Mouse (Mus musculus) thymus, postnatal 36 days (tissue): ENCODE data around the gene Cbx4.

Experiments
- DNase-seq, 2 experiments: peaks; one replicate each; pipeline ENCODE4 v3.0.0; 2022; ENCODE audit warnings: mixed read lengths in 2 of 2

Cbx4 gene

DNA sequence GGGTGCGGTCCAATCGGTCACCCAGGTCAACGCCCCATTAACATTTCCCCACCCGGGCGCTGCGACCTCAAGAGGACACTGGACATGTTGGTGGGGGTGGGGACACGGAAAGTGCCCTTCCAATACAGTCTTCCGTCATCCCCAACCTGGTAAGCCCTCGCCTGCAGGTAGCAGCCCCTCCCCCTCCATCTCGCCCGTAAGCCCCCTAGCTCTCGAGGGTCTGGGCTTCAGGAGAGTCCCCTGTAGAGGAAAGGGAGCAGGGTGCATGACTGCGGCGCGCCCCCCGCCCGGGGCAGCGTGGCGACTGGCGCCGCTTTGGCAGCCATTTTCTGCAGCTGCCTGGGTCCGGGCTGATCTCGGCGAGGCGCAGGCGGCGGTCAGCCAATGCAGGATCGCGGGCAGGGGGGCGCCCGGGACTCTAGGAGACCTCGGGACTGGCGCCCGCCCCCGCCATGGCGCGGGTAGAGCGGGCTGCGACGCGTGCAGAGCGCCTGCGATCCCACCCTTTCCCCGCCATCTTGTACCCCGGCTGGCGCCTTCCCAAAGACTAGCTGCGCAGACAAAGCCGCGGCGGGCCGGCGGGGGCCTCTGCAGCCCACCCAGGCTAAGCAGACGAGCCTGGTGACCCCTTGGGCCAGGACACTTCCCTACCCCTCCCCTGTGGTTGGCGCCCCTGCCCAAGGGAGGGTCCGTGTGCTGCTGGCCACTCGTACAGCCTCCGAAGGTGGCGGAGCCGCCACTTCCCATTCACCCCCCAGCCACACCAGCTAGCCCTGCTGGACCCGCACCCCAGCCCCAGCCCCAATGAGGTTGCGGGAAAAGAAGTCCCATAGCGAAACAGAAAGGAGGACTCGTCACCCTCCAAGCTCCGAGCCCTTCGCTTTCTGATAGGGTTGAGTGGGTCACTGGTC, 29.5 kb downstream of the Cbx4 start:
- peak; percentile 59 to 62 for DNase-seq

DNA sequence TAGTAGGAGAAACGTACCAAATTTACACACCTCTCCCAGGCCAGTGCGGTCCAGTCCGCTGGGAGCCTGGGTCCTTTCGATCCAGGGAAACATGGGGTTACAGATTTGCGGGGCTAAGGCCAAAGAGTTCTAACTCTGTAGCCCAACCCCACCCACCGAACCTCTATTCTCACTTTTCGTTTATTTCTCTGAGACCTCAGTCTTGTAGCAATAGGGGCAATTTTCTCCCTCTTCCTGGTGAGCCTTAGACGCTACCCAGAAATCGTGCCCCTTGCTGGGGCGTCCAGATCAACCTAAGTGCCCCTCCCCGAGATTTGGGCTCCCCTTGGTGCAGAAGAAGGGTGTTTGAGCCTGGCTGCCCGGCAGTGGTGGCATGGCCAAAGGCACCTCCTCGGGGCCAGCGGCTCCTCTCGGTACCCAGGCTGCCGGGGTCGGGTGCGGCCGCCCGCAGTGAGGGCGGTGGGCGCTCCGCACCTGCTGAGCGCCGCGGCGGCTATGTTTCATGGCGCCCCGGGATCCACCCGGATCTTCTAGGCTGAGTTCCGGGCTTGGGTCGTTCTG, 30.4 kb downstream of the Cbx4 start:
- peak; percentile 38 to 43 for DNase-seq

DNA sequence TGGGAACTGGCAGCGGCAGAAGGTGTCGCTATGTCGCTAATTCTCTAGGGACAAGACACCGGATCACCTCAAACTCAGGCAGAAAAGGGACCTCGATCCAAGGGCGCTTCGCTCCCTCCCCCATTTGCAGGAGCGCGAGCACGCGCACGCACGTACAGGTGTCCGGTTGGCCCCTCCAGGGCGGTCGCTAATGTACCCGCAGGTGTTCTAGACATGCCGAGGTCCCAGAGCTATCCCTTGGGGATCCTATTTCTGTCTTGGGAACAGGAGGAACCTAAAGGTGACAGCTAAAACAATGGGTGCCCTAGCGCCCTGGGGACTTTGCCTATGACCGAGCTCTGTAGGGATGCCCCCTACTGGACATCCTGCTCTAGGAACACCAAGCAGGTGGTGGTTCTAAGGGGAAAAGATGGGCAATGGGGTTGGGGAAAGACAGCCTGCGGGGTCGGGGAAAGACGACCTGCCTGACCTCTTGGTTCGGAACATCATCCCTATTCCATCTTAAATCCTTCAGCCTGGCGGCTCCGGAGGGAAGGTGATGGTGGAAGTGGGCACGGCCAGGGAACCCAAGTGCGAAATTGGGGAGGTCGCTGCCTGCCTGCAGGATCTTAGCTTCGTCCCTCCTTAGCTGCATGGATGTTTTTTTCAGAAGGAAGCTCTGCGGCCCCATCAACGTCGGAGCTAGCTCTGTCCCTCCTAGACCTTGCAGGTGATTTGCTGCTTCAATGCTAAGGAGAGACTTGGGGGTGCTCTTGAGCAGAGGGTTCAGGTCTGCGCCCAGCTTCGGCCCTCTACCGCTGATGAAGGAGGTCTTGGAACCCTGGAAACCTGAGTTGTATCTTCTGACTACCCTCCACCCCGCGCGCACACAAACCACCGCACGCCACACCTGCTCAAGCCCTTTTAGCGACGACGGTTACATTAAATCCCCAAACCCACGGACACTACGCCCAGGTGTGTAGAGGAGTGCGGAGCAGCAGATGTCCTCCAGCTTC, 31.4 kb downstream of the Cbx4 start:
- peak; percentile 50 to 59 for DNase-seq

DNA sequence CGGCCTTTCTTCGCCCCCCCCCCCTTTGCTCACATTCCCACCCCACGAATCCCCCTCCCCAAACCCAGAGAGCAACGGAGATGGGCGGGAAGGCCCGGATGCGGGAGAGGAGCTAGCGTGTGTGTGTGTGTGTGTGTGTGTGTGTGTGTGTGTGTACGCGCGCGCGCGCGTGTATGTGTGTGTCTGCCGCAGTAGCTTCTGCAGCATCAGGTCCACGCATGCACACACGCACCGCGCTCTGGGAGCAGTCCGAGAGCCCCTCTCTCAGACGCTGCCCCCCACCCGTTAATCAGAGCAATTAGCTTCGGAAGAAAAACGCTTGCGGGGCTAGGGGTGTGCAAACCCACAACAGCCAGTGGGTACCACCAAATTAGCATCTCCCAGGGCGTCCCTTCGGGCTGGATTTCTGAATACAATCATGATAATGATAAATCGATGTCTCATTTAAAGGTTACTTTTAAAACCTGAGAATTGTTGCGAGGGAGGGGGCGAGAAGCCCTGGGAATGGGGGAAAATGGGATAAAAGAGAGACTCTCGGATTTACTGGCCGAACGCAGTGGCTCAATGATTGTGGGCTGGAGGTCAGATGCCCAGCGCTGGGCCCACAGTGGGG, 32.2 kb downstream of the Cbx4 start:
- no peak for DNase-seq

GRCm38 (mm10) chr11:119053257-119053670, 32.8 kb downstream of the Cbx4 start:
- peak; percentile 83 to 92 for DNase-seq

- DNase-seq = peak in 1 of 2 experiments; percentile 46
These were observed 33.3 kb downstream of the Cbx4 start for GRCm38 (mm10) chr11:119052661-119053256.

DNA sequence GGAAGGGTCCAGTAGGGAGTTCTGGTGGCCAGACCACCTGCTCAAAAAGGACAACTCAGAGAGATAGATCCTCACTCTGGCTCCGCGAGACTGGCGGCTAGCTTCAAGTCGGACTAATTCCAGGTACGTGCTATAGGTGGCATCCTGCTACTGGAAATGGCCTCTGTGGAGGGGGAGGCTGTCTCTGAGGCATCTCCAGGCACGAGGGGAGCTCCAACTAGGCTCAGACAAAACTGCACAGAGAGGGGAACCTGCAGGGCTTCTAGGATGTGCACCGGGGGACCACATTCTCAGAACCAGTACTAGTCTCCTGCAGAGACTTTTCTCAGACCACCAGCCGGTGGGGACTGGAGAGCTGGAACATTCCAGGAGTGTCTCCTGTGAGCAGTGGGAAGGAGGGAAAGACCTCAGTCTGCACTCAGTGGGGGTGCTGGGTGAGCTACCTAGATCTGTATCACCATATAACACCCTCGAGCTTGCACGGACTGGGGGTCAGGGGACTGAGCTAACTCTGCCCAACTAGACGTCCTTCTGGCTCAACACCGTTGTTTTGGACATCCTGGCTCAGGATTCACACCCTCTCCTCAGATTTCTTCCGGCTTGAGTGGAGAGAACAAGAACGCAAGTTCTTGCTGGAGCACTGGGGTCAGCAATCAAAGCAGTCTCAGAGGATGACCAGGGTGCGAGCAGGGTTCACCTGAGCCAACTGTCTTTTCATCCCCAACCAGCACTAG, 33.9 kb downstream of the Cbx4 start:
- peak; percentile 60 to 64 for DNase-seq

- no peak for DNase-seq
These were observed 34.6 kb downstream of the Cbx4 start for GRCm38 (mm10) chr11:119051426-119051825.

GRCm38 (mm10) chr11:119050361-119050760, 35.7 kb downstream of the Cbx4 start:
- no peak for DNase-seq

DNA sequence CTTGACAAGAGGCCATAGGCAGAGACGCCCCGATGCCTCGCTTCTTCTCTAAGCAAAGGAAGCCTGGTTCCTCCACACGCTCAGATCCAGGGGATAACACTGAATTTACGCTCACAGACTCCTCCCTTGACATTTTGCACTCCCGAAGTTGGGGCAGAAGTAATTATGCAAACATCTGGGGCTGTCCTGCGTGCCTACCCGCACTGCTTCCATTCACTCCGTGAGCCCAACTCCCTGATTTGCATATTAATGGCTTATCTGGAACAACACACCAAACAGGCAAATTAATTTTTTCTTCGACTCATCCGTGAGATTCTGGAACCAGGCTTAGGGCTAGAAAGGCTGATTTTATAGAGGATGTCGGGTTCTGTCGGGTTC, 37.9 kb downstream of the Cbx4 start:
- no peak for DNase-seq

DNA sequence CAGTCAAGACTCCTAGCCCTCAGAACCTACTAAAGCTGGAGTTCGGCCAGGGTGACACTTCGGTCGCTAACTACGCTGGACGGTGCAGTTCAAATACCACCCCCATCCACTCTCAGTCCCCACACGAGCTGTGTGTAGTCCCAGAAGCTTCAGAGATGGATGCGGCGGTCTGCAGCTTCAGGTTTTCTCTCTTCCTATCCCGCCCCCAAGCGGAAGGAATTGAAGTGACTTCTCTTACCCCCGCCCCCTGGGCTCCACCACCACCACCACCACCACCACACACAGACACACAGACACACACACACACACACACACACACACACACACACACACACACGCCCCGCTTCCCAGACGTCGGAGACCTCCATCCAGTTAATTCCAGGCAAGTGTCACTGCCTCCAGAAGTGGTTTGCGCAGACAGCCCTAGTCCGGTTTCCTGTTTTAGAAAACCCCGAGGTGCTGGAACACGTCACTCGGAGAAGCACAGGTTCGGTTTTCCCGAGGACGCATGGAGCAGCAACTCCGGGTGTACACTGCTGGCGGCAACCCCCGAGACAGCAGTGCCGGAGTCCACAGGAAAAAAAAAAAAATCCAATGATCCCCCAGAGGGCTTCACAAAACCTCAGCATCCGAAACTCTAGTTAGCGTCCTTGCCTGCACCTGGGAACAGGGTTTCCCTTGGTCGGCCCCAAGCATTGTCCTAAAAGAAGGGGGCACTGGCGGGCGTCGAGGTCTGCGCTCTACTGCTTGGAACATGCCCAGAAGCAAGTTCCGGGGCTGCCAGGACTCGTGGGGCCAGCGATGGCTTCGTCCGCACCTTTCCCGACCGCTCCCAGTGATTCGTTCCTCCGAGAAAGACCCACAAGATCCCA, 38.5 kb downstream of the Cbx4 start:
- peak in 1 of 2 experiments; percentile 44 for DNase-seq

- DNase-seq = no peak
These were observed 39.3 kb downstream of the Cbx4 start for GRCm38 (mm10) chr11:119046601-119047245.

DNA sequence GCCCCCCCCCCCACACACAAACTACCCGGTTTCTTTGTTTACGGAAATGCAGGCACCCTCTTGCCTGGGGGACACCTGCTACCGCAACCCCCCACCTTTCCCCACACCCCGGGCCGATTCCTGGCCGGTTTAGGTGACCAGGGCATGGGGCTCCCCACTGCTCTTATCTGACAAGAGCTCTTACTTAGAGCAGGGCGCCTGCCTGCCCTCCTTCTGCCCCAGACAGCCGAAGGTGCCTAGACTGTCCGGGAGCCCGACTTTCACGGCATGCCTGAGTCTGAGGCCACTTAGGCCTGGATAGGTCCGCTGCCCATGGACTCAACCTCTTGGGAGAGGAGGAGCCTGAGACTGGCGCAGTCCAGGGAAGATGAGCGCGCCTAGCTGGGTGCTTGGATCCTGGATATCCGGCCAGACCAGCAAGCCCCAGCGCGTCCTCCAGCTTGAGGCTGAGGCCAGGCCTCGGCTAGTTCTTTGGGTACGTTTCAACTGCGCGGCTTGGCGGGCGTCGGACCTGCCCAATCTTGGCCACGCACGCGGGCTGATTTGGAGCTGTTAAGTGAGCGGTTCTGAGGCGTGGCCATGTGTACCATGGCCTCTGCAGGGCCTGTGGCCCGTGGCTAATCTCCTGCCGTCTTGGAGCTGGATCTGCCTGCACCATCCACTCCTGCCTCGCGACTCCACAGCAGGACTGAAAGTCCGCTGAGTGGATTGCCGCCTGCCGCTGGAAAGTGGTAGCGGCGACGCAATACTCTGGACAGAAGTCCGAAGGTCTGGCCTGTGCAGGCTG, 41.3 kb downstream of the Cbx4 start:
- DNase-seq = no peak

DNA sequence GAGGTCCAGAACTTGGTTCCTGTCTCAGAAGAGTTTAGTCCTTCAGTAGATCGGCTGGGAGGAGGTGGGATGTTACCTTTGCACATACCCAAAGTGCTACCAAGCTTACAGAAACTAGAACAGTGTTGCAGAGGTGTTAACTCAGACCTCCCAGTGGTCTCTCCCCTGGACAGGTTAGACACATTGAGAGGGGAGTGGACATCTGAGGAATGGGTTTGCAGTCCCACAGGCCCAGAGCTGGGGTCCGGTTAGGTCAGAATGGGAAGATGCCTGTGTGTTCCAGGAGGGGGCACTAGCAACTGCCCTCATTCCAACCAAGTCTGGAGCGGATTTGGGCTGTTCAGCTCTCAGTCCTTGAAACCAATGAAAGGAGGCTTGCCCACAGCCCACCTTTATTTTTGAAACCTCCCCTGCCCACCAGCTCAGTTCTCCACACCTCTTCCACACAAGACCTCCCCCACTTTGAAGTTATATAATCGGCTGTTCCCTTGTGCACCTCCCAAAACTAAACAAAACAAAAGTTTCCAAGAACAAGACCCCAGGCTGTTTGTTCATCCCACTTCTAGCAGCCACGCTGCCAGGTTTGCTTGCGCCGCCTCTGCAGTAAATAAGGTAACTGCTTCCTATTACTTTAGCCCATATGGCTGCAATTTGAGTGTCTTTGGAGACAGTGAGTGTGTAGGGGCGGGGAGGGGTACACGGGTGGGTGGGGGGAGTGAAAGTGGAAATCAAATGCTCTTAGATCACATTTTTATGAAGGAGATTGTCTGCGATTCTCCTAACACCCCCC, 42.1 kb downstream of the Cbx4 start:
- peak in 1 of 2 experiments; percentile 31 for DNase-seq

DNA sequence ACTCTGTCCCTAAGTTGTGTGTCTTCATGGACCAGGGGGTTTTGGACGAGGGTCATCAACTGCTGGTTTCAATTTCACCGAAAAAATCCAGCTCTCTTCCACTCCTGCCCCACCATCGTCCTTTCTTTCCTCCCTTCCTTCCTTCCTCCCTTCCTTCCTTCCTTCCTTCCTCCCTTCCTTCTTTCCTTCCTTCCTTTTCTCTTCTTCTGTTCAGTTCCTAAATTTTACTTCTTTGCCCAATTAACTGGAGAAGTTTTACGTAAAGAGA, 42.8 kb downstream of the Cbx4 start:
- DNase-seq = no peak

- DNase-seq = no peak
These were observed 43.4 kb downstream of the Cbx4 start for GRCm38 (mm10) chr11:119042466-119043272.

- no peak for DNase-seq
These were observed 44.1 kb downstream of the Cbx4 start for GRCm38 (mm10) chr11:119041750-119042465.
